Mouse (Mus musculus) ES-Bruce4 (cell line): ENCODE results near the gene Grn.

ENCODE experiments used
- CTCF ChIP-seq: IDR thresholded peaks from one replicate; pipeline ENCODE4 v1.8.1; 2011; ENCODE audit warnings: low read depth, low read length
- EP300 ChIP-seq: IDR thresholded peaks from 2 replicates; pipeline ENCODE4 v1.6.1; 2011; ENCODE audit warnings: low read depth, low read length; ENCODE audit not compliant: insufficient read depth
- POLR2A ChIP-seq: IDR thresholded peaks from one replicate; pipeline ENCODE4 v1.8.1; 2011; ENCODE audit warnings: low read length; ENCODE audit not compliant: insufficient read depth

DNA sequence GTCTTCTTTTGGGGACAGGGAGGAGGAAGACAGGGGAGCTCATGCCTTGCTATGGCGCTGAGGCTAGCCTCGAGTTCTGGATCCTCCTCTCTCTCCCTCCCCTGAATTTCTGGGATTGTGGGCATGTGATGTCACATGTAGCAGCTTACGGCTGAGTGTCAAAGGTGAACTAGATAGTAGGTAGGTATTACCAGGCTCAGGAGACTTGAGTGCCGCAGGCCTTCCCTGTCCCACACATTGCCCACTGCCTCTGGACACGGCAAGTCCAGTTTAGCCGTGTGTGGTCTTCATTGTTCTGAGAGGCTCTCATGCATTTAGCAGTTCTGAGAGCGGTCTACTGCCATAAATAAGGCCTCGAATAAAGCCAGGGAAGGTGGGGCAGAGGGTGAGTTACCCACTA is 17.1 kb upstream of the Grn start:
- TF ChIP-seq CTCF (no peak), POLR2A (no peak), EP300 (no peak)
